Mouse (Mus musculus) 3134 (cell line): ENCODE results near the gene Samd13.
A peak's percentile ranks its signal among the peaks of the same experiment; 100 is the strongest.

ENCODE experiments used
- DNase-seq: peaks from one replicate; pipeline ENCODE4 v3.0.0-alpha.2; 2011; ENCODE audit warnings: low spot score; ENCODE audit not compliant: insufficient read length; ENCODE audit errors: extremely low read depth

The Samd13 gene

GRCm38 (mm10) chr3:146675101-146675500, 10.3 kb downstream of the Samd13 start:
- DNase-seq: no peak

GRCm38 (mm10) chr3:146671121-146671520, 14.3 kb downstream of the Samd13 start:
- DNase-seq: no peak

- no peak for DNase-seq
Observed at GRCm38 (mm10) chr3:146661907-146662306, 23.5 kb downstream of the Samd13 start.

- no peak for DNase-seq
Observed at GRCm38 (mm10) chr3:146661001-146661400, 24.4 kb downstream of the Samd13 start.

- no peak for DNase-seq
Observed at GRCm38 (mm10) chr3:146659321-146659720, 26.1 kb downstream of the Samd13 start.

GRCm38 (mm10) chr3:146658061-146658639, 27.2 kb downstream of the Samd13 start:
- no peak for DNase-seq

GRCm38 (mm10) chr3:146657433-146657832, 28.0 kb downstream of the Samd13 start:
- DNase-seq: peak; percentile 14

- peak; percentile 21 for DNase-seq
Observed at GRCm38 (mm10) chr3:146655111-146655577, 30.2 kb downstream of the Samd13 start.

GRCm38 (mm10) chr3:146653692-146654091, 31.7 kb downstream of the Samd13 start:
- DNase-seq: no peak

- no peak for DNase-seq
Observed at GRCm38 (mm10) chr3:146652431-146652830, 33.0 kb downstream of the Samd13 start.

GRCm38 (mm10) chr3:146651217-146651616, 34.2 kb downstream of the Samd13 start, which contains the start of gene 4930503B20Rik:
Gene 4930503B20Rik (minus strand): TSS chr3:146651317.
- DNase-seq: no peak

- DNase-seq: no peak
Observed at GRCm38 (mm10) chr3:146650716-146651115, 34.7 kb downstream of the Samd13 start.

- DNase-seq: no peak
Observed at GRCm38 (mm10) chr3:146649311-146649894, 36.0 kb downstream of the Samd13 start.

- DNase-seq: no peak
Observed at GRCm38 (mm10) chr3:146641818-146642427, 43.5 kb downstream of the Samd13 start.

- no peak for DNase-seq
Observed at GRCm38 (mm10) chr3:146632506-146632905, 52.9 kb downstream of the Samd13 start.

- DNase-seq: no peak
Observed at GRCm38 (mm10) chr3:146628227-146628982, 57.0 kb downstream of the Samd13 start.

- no peak for DNase-seq
Observed at GRCm38 (mm10) chr3:146625766-146626165, 59.6 kb downstream of the Samd13 start.

- DNase-seq: no peak
Observed at GRCm38 (mm10) chr3:146621966-146622365, 63.4 kb downstream of the Samd13 start.

- peak; percentile 15 for DNase-seq
Observed at GRCm38 (mm10) chr3:146620555-146621249, 64.7 kb downstream of the Samd13 start.

GRCm38 (mm10) chr3:146620101-146620500, 65.3 kb downstream of the Samd13 start:
- DNase-seq: no peak

GRCm38 (mm10) chr3:146618357-146618756, 67.0 kb downstream of the Samd13 start:
- no peak for DNase-seq
